Mouse (Mus musculus) mammary gland, adult 2 months (tissue): ENCODE data around the gene 4930579G24Rik. TPM values are rescaled to one million over a fixed set of nuclear protein-coding genes. Genes with fewer than 3 reads are reported as not detected.

Experiments
- polyA plus RNA-seq: library from polyadenylated mRNA; depleted of rRNA; stranded (reverse); fragments of >200 nt; gene quantifications from 2 replicates; pipeline ENCODE4 v1.2.3, GENCODE M21; 2012; ENCODE audit warnings: low replicate concordance; rRNA removed

4930579G24Rik gene
- 2.0 and 2.2 TPM in 2 replicates for polyA plus RNA-seq

GRCm38 (mm10) chr3:79628561-79629415 lies at the start of gene 4930579G24Rik:
Gene 4930579G24Rik (plus strand): TSS chr3:79629079.

GRCm38 (mm10) chr3:79590863-79591792 lies 37.8 kb upstream of the 4930579G24Rik start, which contains the start of gene Ppid:
Gene Ppid (plus strand): TSS chr3:79591342.

GRCm38 (mm10) chr3:79629416-79629730 lies 494 bp downstream of the 4930579G24Rik start, which contains the start of gene Etfdh:
Gene Etfdh (minus strand): TSS chr3:79629500.

Other genes with a start within 250 kb of the 4930579G24Rik start
- 3.3 and 6.5 TPM in 2 replicates for gene Fnip2, start 61.3 kb upstream of the 4930579G24Rik start, polyA plus RNA-seq
- 4.4 and 10.5 TPM in 2 replicates for gene Ppid, start 37.7 kb upstream of the 4930579G24Rik start, polyA plus RNA-seq
- 126 and 147 TPM in 2 replicates for gene Etfdh, start 421 bp downstream of the 4930579G24Rik start, polyA plus RNA-seq
- gene Rxfp1, start 108.8 kb downstream of the 4930579G24Rik start, polyA plus RNA-seq: 0.02 and 0.14 TPM in 2 replicates
- gene Tmem144, start 223.7 kb downstream of the 4930579G24Rik start, polyA plus RNA-seq: 0.25 and 0.46 TPM in 2 replicates